Mouse (Mus musculus): ENCODE data around the gene Pou6f2. TPM values are rescaled to one million over a fixed set of nuclear protein-coding genes. Genes with fewer than 3 reads are reported as not detected.

The Pou6f2 gene
- under 1 TPM in 1 of 4 experiments, not detected in 3; 0.06 TPM for total RNA-seq (2022)

GRCm38 (mm10) chr13:18397586-18397985 lies at the start of gene Pou6f2:
TSS of gene Pou6f2 (minus strand) at chr13:18397686.
- DNase-seq (ENCODE audit: low spot score), result no peak

GRCm38 (mm10) chr13:18439858-18440257 lies 42.4 kb upstream of the Pou6f2 start:
- no peak for DNase-seq (ENCODE audit: low spot score)

GRCm38 (mm10) chr13:18387673-18388072 lies 9.8 kb downstream of the Pou6f2 start:
- DNase-seq (ENCODE audit: low spot score), result no peak

GRCm38 (mm10) chr13:18363373-18363772 lies 34.1 kb downstream of the Pou6f2 start:
- DNase-seq (ENCODE audit: low spot score), result no peak

GRCm38 (mm10) chr13:18344580-18345333 lies 52.7 kb downstream of the Pou6f2 start:
- no peak for DNase-seq (ENCODE audit: low spot score)

- no peak for DNase-seq (ENCODE audit: low spot score)
Observed at GRCm38 (mm10) chr13:18338910-18339501, 58.5 kb downstream of the Pou6f2 start.

GRCm38 (mm10) chr13:18338022-18338421 lies 59.5 kb downstream of the Pou6f2 start:
- DNase-seq (ENCODE audit: low spot score), result no peak

GRCm38 (mm10) chr13:18334035-18334434 lies 63.5 kb downstream of the Pou6f2 start:
- no peak for DNase-seq (ENCODE audit: low spot score)

GRCm38 (mm10) chr13:18332596-18332995 lies 64.9 kb downstream of the Pou6f2 start:
- DNase-seq (ENCODE audit: low spot score), result no peak

- DNase-seq (ENCODE audit: low spot score), result no peak
Observed at GRCm38 (mm10) chr13:18323980-18324678, 73.4 kb downstream of the Pou6f2 start.

GRCm38 (mm10) chr13:18323407-18323806 lies 74.1 kb downstream of the Pou6f2 start:
- DNase-seq (ENCODE audit: low spot score), result no peak

GRCm38 (mm10) chr13:18312613-18313012 lies 84.9 kb downstream of the Pou6f2 start:
- DNase-seq (ENCODE audit: low spot score), result no peak

GRCm38 (mm10) chr13:18309024-18309423 lies 88.5 kb downstream of the Pou6f2 start:
- no peak for DNase-seq (ENCODE audit: low spot score)

GRCm38 (mm10) chr13:18306506-18307145 lies 90.9 kb downstream of the Pou6f2 start:
- DNase-seq (ENCODE audit: low spot score), result no peak

GRCm38 (mm10) chr13:18299966-18300365 lies 97.5 kb downstream of the Pou6f2 start:
- no peak for DNase-seq (ENCODE audit: low spot score)

- DNase-seq (ENCODE audit: low spot score), result no peak
Observed at GRCm38 (mm10) chr13:18293438-18293837, 104.0 kb downstream of the Pou6f2 start.

- no peak for DNase-seq (ENCODE audit: low spot score)
Observed at GRCm38 (mm10) chr13:18290253-18290914, 107.1 kb downstream of the Pou6f2 start.

GRCm38 (mm10) chr13:18287536-18287935 lies 110.0 kb downstream of the Pou6f2 start:
- no peak for DNase-seq (ENCODE audit: low spot score)

GRCm38 (mm10) chr13:18282361-18282982 lies 115.0 kb downstream of the Pou6f2 start:
- DNase-seq (ENCODE audit: low spot score), result no peak

GRCm38 (mm10) chr13:18281084-18281483 lies 116.4 kb downstream of the Pou6f2 start:
- DNase-seq (ENCODE audit: low spot score), result no peak

GRCm38 (mm10) chr13:18253131-18253530 lies 144.4 kb downstream of the Pou6f2 start:
- no peak for DNase-seq (ENCODE audit: low spot score)
